Mouse (Mus musculus) CH12.LX (cell line): ENCODE measurements around the gene Usp18. TPM values are rescaled to one million over a fixed set of nuclear protein-coding genes. Genes with fewer than 3 reads are reported as not detected.

Experiments
- DNase-seq: peaks from one replicate; pipeline ENCODE4 v3.0.0-alpha.2; 2013; ENCODE audit errors: extremely low read depth
- H3K27ac ChIP-seq: 2 replicates; pipeline ENCODE4 v1.5.1; 2012; ENCODE audit warnings: low read depth, mild to moderate bottlenecking, control low read depth, moderate library complexity; ENCODE audit not compliant: insufficient read depth
- H3K27me3 ChIP-seq: replicated peaks from 2 replicates; pipeline ENCODE3; 2012; ENCODE audit warnings: inconsistent platforms
- H3K36me3 ChIP-seq, 2 experiments: replicated peaks in 1 of 2; 2 replicates each; pipeline versions ENCODE3 to v1.6.1; 2012; ENCODE audit warnings: inconsistent platforms in 1 of 2, low read length in 1 of 2, mild to moderate bottlenecking in 1 of 2, mixed read lengths in 1 of 2, moderate library complexity in 1 of 2; ENCODE audit not compliant: control insufficient read depth in 1 of 2, insufficient read depth in 1 of 2
- H3K4me1 ChIP-seq, 2 experiments: 2 replicates each; pipeline ENCODE4 v1.6.1; 2012; ENCODE audit warnings: inconsistent platforms in 1 of 2, moderate library complexity in 1 of 2; ENCODE audit not compliant: insufficient read depth in 2 of 2, control insufficient read depth in 1 of 2
- H3K4me2 ChIP-seq: 2 replicates; pipeline ENCODE4 v1.6.1; 2012; ENCODE audit warnings: low read depth, mild to moderate bottlenecking, control low read depth; ENCODE audit not compliant: poor library complexity, insufficient read depth, severe bottlenecking
- H3K4me3 ChIP-seq, 3 experiments: fragments of 150-350 bp in 1 of 3; sonication (generic) in 1 of 3; replicated peaks in 1 of 3; 2 replicates each; pipeline versions ENCODE3 to v1.5.1; 2011 to 2012; ENCODE audit warnings: low read depth in 2 of 3, low read length in 2 of 3, mild to moderate bottlenecking in 2 of 3, moderate library complexity in 2 of 3, control low read depth in 1 of 3, improper control_type of control experiment in 1 of 3, inconsistent platforms in 1 of 3, mixed read lengths in 1 of 3; ENCODE audit not compliant: poor library complexity in 1 of 3
- H3K79me2 ChIP-seq: replicated peaks from 2 replicates; pipeline ENCODE4 v1.6.1; 2012; ENCODE audit warnings: mild to moderate bottlenecking, moderate library complexity; ENCODE audit not compliant: control insufficient read depth, poor library complexity, insufficient read depth, severe bottlenecking; ENCODE audit errors: extremely low read depth
- H3K9ac ChIP-seq: 2 replicates; pipeline ENCODE4 v1.6.1; 2012; ENCODE audit warnings: low read depth, mild to moderate bottlenecking, control low read depth, moderate library complexity; ENCODE audit not compliant: insufficient read depth
- H3K9me3 ChIP-seq: replicated peaks from 2 replicates; pipeline ENCODE3; 2012; ENCODE audit warnings: low read length, inconsistent platforms, mixed read lengths
- BHLHE40 ChIP-seq: IDR thresholded peaks from 2 replicates; pipeline ENCODE4 v1.6.1; 2011; ENCODE audit warnings: mild to moderate bottlenecking, low read depth, low read length, improper control_type of control experiment
- CHD1 ChIP-seq: IDR thresholded peaks from 2 replicates; pipeline ENCODE4 v1.6.1; 2012; ENCODE audit warnings: low read depth, low read length, improper control_type of control experiment, inconsistent platforms
- CHD2 ChIP-seq: IDR thresholded peaks from 2 replicates; pipeline ENCODE4 v1.6.1; 2011; ENCODE audit warnings: low read length, improper control_type of control experiment
- ELF1 ChIP-seq: IDR thresholded peaks from 2 replicates; pipeline ENCODE4 v1.6.1; 2014; ENCODE audit warnings: low read depth, mild to moderate bottlenecking, inconsistent platforms, low read length, improper control_type of control experiment
- EP300 ChIP-seq: IDR thresholded peaks from 2 replicates; pipeline ENCODE4 v1.6.1; 2011; ENCODE audit warnings: low read length, improper control_type of control experiment
- ETS1 ChIP-seq: conservative IDR thresholded peaks from 2 replicates; pipeline ENCODE4 v1.6.1; 2012; ENCODE audit warnings: low read depth, mild to moderate bottlenecking, inconsistent platforms, low read length, improper control_type of control experiment, moderate library complexity
- HCFC1 ChIP-seq: IDR thresholded peaks from 2 replicates; pipeline ENCODE4 v1.6.1; 2012; ENCODE audit warnings: low read depth, mild to moderate bottlenecking, inconsistent platforms, low read length, improper control_type of control experiment
- JUN ChIP-seq: IDR thresholded peaks from 2 replicates; pipeline ENCODE4 v1.6.1; 2011; ENCODE audit warnings: low read depth, mild to moderate bottlenecking, low read length, improper control_type of control experiment, moderate library complexity; ENCODE audit not compliant: insufficient read depth
- KAT2A ChIP-seq: IDR thresholded peaks from 2 replicates; pipeline ENCODE4 v1.6.1; 2012; ENCODE audit warnings: low read length, improper control_type of control experiment, inconsistent platforms; ENCODE audit not compliant: insufficient replicate concordance
- MAFK ChIP-seq: IDR thresholded peaks from 2 replicates; pipeline ENCODE4 v1.6.1; 2011; ENCODE audit warnings: low read length, improper control_type of control experiment; ENCODE audit not compliant: insufficient replicate concordance
- MAZ ChIP-seq: IDR thresholded peaks from 2 replicates; pipeline ENCODE4 v1.6.1; 2012; ENCODE audit warnings: low read depth, mild to moderate bottlenecking, inconsistent platforms, low read length, improper control_type of control experiment, moderate library complexity
- MEF2A ChIP-seq: IDR thresholded peaks from 2 replicates; pipeline ENCODE4 v1.6.1; 2014; ENCODE audit warnings: low read depth, mild to moderate bottlenecking, inconsistent platforms, low read length, improper control_type of control experiment, borderline replicate concordance
- MXI1 ChIP-seq: IDR thresholded peaks from 2 replicates; pipeline ENCODE4 v1.6.1; 2011; ENCODE audit warnings: mild to moderate bottlenecking, low read depth, low read length, improper control_type of control experiment
- MYC ChIP-seq: IDR thresholded peaks from 2 replicates; pipeline ENCODE4 v1.6.1; 2011; ENCODE audit warnings: low read depth, mild to moderate bottlenecking, improper control_type of control experiment, low read length
- POLR2A ChIP-seq: IDR thresholded peaks from 2 replicates; pipeline ENCODE4 v1.6.1; 2011; ENCODE audit warnings: low read depth, mild to moderate bottlenecking, improper control_type of control experiment, low read length
- POLR2AphosphoS2 ChIP-seq: IDR thresholded peaks from 2 replicates; pipeline ENCODE4 v1.6.1; 2011; ENCODE audit warnings: low read depth, low read length, improper control_type of control experiment
- RAD21 ChIP-seq: IDR thresholded peaks from 2 replicates; pipeline ENCODE4 v1.6.1; 2011; ENCODE audit warnings: low read depth, mild to moderate bottlenecking, low read length, improper control_type of control experiment, moderate library complexity
- SIN3A ChIP-seq: IDR thresholded peaks from 2 replicates; pipeline ENCODE4 v1.6.1; 2012; ENCODE audit warnings: low read length, improper control_type of control experiment, inconsistent platforms
- SMC3 ChIP-seq: IDR thresholded peaks from 2 replicates; pipeline ENCODE4 v1.6.1; 2011; ENCODE audit warnings: low read depth, low read length, improper control_type of control experiment
- TCF12 ChIP-seq: IDR thresholded peaks from 2 replicates; pipeline ENCODE4 v1.6.1; 2014; ENCODE audit warnings: low read depth, mild to moderate bottlenecking, inconsistent platforms, low read length, improper control_type of control experiment
- UBTF ChIP-seq: IDR thresholded peaks from 2 replicates; pipeline ENCODE4 v1.6.1; 2012; ENCODE audit warnings: low read depth, mild to moderate bottlenecking, inconsistent platforms, low read length, improper control_type of control experiment, moderate library complexity
- USF1 ChIP-seq: IDR thresholded peaks from 2 replicates; pipeline ENCODE4 v1.6.1; 2014; ENCODE audit warnings: low read depth, mild to moderate bottlenecking, inconsistent platforms, low read length, improper control_type of control experiment
- ZMIZ1 ChIP-seq: IDR thresholded peaks from 2 replicates; pipeline ENCODE4 v1.6.1; 2012; ENCODE audit warnings: low read depth, mild to moderate bottlenecking, inconsistent platforms, low read length, improper control_type of control experiment
- ZNF384 ChIP-seq: IDR thresholded peaks from 2 replicates; pipeline ENCODE4 v1.6.1; 2012; ENCODE audit warnings: low read depth, low read length, improper control_type of control experiment, inconsistent platforms
- dilution Hi-C: fragments of 300-500 bp; cut with MboI; formaldehyde crosslinking; loops from 2 replicates; pipeline ENCODE4 v1.14.3; 2020; ENCODE audit warnings: low sequenced_read_pairs; ENCODE audit not compliant: extremely low pct_unique_long_range_greater_than_20kb, extremely low pct_ligation_motif_present
- in situ Hi-C: fragments of 300-500 bp; cut with MboI; formaldehyde crosslinking; loops from 3 replicates; pipeline ENCODE4 v1.14.3; 2019; ENCODE audit warnings: low sequenced_read_pairs, low pct_ligation_motif_present, low pct_unique_long_range_greater_than_20kb, mixed read lengths
- polyA plus RNA-seq: library from polyadenylated mRNA; unstranded; fragments of >175 nt; gene quantifications from 2 replicates; pipeline ENCODE4 v1.2.1, GENCODE M21; 2012; ENCODE audit warnings: low read depth; ENCODE audit not compliant: insufficient read length
- total RNA-seq, 2 experiments: library from RNA; depleted of rRNA; stranded (reverse); fragments of 300-350 nt in 1 of 2; fragments of >200 nt in 1 of 2; gene quantifications; 2 replicates each; pipeline ENCODE4 v1.2.3; 2012 to 2014

The Usp18 gene
- total and polyA plus RNA-seq, 3 experiments = 0.36 to 1.5 (median 1.3) TPM

DNA sequence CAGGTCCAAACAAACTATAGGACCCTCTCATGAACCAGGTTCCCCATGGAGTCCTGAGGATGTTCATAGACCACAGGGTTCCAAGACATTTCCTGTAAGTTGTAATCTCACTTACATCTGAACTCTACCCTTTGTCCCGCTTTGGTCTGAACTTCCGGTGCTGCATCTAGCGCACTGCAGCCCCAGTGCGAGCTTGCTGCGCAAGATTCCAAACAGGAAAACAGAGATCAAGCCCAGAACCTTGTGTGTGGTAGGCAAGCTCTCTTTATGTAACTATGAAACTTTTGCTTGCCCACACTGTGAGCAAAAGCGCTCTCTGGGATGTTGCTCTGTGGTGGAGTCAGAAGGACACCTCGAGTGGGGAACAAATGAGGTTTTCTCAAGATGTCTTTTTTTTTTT lies 27.7 kb upstream of the Usp18 start:
- no peak for DNase-seq
- Histone ChIP-seq H3K79me2 (no peaks in the 10 kb centered on the region), H3K27me3 (no peaks in the 10 kb centered on the region), H3K9me3 (peaks cover 11% of the 10 kb centered on the region), H3K27ac (no peak overlapping the region), H3K36me3 (peaks cover 0 to 4% of the 10 kb centered on the region in 2 experiments), H3K4me3 (no peak overlapping the region), H3K4me2 (no peak overlapping the region), H3K4me1 (peaks cover 0 to 4% of the 10 kb centered on the region in 2 experiments; a peak in 2 of 4 replicates), H3K9ac (no peak overlapping the region)
- TF ChIP-seq MEF2A (no peak), TCF12 (no peak), CHD1 (no peak), EP300 (no peak), ETS1 (no peak), USF1 (no peak), HCFC1 (no peak), MYC (no peak), ELF1 (no peak), UBTF (no peak), ZNF384 (no peak), KAT2A (no peak), CHD2 (no peak), POLR2A (no peak), MAFK (no peak), MAZ (no peak)
- dilution Hi-C loops = no loop called here
- in situ Hi-C loops = no loop called here

DNA sequence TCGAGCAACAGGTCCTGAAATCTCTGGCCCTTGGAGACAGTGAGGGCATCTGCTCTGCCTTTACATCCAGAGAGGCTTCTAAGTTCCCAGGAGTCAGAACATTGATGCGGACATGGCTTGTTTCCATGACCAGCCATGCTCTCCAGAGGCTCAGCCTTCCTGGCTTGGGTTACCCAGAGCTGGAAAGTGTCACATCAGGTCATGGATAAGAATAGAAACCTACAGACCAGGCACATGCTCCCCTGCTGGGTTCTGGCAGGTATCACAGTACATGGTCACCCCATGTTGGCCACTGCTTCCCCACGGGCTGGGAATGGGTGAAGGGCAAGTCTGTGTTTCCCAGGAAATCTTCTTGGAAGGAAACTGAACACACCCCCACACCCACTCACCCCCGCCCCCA lies 26.3 kb upstream of the Usp18 start:
- in situ Hi-C loops = no loop called here
- Histone ChIP-seq H3K4me3 (no peak overlapping the region), H3K9me3 (peaks cover 7% of the 10 kb centered on the region)
- TF ChIP-seq CHD1 (no peak), SIN3A (no peak), JUN (no peak), MXI1 (no peak), MYC (no peak), SMC3 (no peak), MEF2A (no peak), RAD21 (no peak), HCFC1 (no peak), ZMIZ1 (no peak), TCF12 (no peak), POLR2AphosphoS2 (no peak), BHLHE40 (no peak)
- TF ChIP-seq, all 38 proteins: peak for 0
- Histone ChIP-seq H3K4me2 (no peak overlapping the region), H3K36me3 (peaks cover 0 to 7% of the 10 kb centered on the region in 2 experiments), H3K9ac (no peak overlapping the region), H3K4me1 (peaks cover 3 to 18% of the 10 kb centered on the region in 2 experiments), H3K27me3 (no peaks in the 10 kb centered on the region), H3K79me2 (no peaks in the 10 kb centered on the region), H3K27ac (no peak overlapping the region)
- no peak for DNase-seq
- dilution Hi-C loops = no loop called here
